Mouse (Mus musculus) splenic B cell, adult 2 months (primary cell): Measurements from ENCODE around the gene Sbk3.

Experiments
- DNase-seq: peaks from one replicate; pipeline ENCODE4 v3.0.0-alpha.2; 2011; ENCODE audit warnings: low read depth, low spot score
- H3K27me3 ChIP-seq: 2 replicates; pipeline ENCODE4 v1.6.1; 2012; ENCODE audit warnings: mild to moderate bottlenecking, low read length, moderate library complexity, mixed read lengths; ENCODE audit not compliant: control insufficient read depth, poor library complexity, insufficient read depth, severe bottlenecking
- H3K36me3 ChIP-seq: 2 replicates; pipeline ENCODE4 v1.6.1; 2012; ENCODE audit warnings: mild to moderate bottlenecking, low read length, moderate library complexity, mixed read lengths; ENCODE audit not compliant: control insufficient read depth, poor library complexity, insufficient read depth, severe bottlenecking

Gene Sbk3

GRCm38 (mm10) chr7:4963527-4963926, 7.4 kb downstream of the Sbk3 start:
- no peak for DNase-seq
- Histone ChIP-seq H3K27me3 (no peaks in the 10 kb centered on the region), H3K36me3 (no peaks in the 10 kb centered on the region)

GRCm38 (mm10) chr7:4957361-4957760, 13.6 kb downstream of the Sbk3 start:
- peak; percentile 16 for DNase-seq
- H3K27me3 ChIP-seq, result no peaks in the 10 kb centered on the region
- H3K36me3 ChIP-seq, result no peaks in the 10 kb centered on the region

- DNase-seq, result no peak
- H3K27me3 ChIP-seq, result no peaks in the 10 kb centered on the region
- no peaks in the 10 kb centered on the region for H3K36me3 ChIP-seq
Measured at GRCm38 (mm10) chr7:4953815-4954445, 17.0 kb downstream of the Sbk3 start.

- no peaks in the 10 kb centered on the region for H3K27me3 ChIP-seq
- DNase-seq, result no peak
- H3K36me3 ChIP-seq, result no peaks in the 10 kb centered on the region
Measured at GRCm38 (mm10) chr7:4950561-4951342, 20.2 kb downstream of the Sbk3 start.

GRCm38 (mm10) chr7:4948386-4948785, 22.6 kb downstream of the Sbk3 start:
- no peak for DNase-seq
- no peaks in the 10 kb centered on the region for H3K27me3 ChIP-seq
- no peaks in the 10 kb centered on the region for H3K36me3 ChIP-seq

- no peaks in the 10 kb centered on the region for H3K36me3 ChIP-seq
- no peak for DNase-seq
- no peaks in the 10 kb centered on the region for H3K27me3 ChIP-seq
Measured at GRCm38 (mm10) chr7:4947855-4948254, 23.1 kb downstream of the Sbk3 start.

- Histone ChIP-seq H3K36me3 (no peaks in the 10 kb centered on the region), H3K27me3 (no peaks in the 10 kb centered on the region)
- peak; percentile 98 for DNase-seq
Measured at GRCm38 (mm10) chr7:4943223-4943815, 27.6 kb downstream of the Sbk3 start.

- Histone ChIP-seq H3K27me3 (no peaks in the 10 kb centered on the region), H3K36me3 (no peaks in the 10 kb centered on the region)
- DNase-seq, result no peak
Measured at GRCm38 (mm10) chr7:4942673-4943072, 28.3 kb downstream of the Sbk3 start.

- Histone ChIP-seq H3K36me3 (no peaks in the 10 kb centered on the region), H3K27me3 (no peaks in the 10 kb centered on the region)
- peak; percentile 91 for DNase-seq
Measured at GRCm38 (mm10) chr7:4940068-4940479, 30.9 kb downstream of the Sbk3 start.

GRCm38 (mm10) chr7:4938456-4938855, 32.5 kb downstream of the Sbk3 start:
- peak; percentile 85 for DNase-seq
- H3K27me3 ChIP-seq, result no peaks in the 10 kb centered on the region
- no peaks in the 10 kb centered on the region for H3K36me3 ChIP-seq

GRCm38 (mm10) chr7:4937392-4937791, 33.6 kb downstream of the Sbk3 start:
- DNase-seq, result no peak
- Histone ChIP-seq H3K36me3 (no peaks in the 10 kb centered on the region), H3K27me3 (no peaks in the 10 kb centered on the region)

- H3K27me3 ChIP-seq, result no peaks in the 10 kb centered on the region
- no peak for DNase-seq
Measured at GRCm38 (mm10) chr7:4936832-4937231, 34.1 kb downstream of the Sbk3 start.

GRCm38 (mm10) chr7:4934160-4934914, 36.6 kb downstream of the Sbk3 start:
- Histone ChIP-seq H3K36me3 (no peaks in the 10 kb centered on the region), H3K27me3 (no peaks in the 10 kb centered on the region)
- no peak for DNase-seq

More at GRCm38 (mm10) chr7:4936832-4937231, 34.1 kb downstream of the Sbk3 start:
- H3K36me3 ChIP-seq, result no peaks in the 10 kb centered on the region

- no peak for DNase-seq
- Histone ChIP-seq H3K27me3 (no peaks in the 10 kb centered on the region), H3K36me3 (no peaks in the 10 kb centered on the region)
Measured at GRCm38 (mm10) chr7:4933103-4933502, 37.9 kb downstream of the Sbk3 start.

- H3K27me3 ChIP-seq, result no peaks in the 10 kb centered on the region
- no peaks in the 10 kb centered on the region for H3K36me3 ChIP-seq
- DNase-seq, result no peak
Measured at GRCm38 (mm10) chr7:4928323-4928722, 42.6 kb downstream of the Sbk3 start.
